Mouse (Mus musculus) lung, embryonic 14.5 days (tissue): ENCODE results near the gene Ppp1r12b. TPM values are rescaled to one million over a fixed set of nuclear protein-coding genes. Genes with fewer than 3 reads are reported as not detected.

ENCODE experiments used
- ATAC-seq: fragments of 200-750 bp; cut with Nextera tagmentation; 2 replicates; pipeline ENCODE4 v1.8.0; 2017; ENCODE audit warnings: mild to moderate bottlenecking, moderate TSS enrichment, moderate library complexity; ENCODE audit not compliant: insufficient read depth
- DNase-seq: peaks from one replicate; pipeline ENCODE4 v3.0.0-alpha.2; 2015
- H3K27ac ChIP-seq: fragments of 300-500 bp; sonication (generic); 2 replicates; pipeline ENCODE4 v1.5.1; 2014; ENCODE audit warnings: low read depth, mild to moderate bottlenecking, moderate library complexity
- H3K27me3 ChIP-seq: fragments of 300-500 bp; sonication (generic); 2 replicates; pipeline ENCODE4 v1.6.1; 2014; ENCODE audit warnings: low read length, control low read depth; ENCODE audit not compliant: insufficient read depth
- H3K36me3 ChIP-seq: fragments of 300-500 bp; sonication (generic); 2 replicates; pipeline ENCODE4 v1.6.1; 2014; ENCODE audit warnings: control low read depth; ENCODE audit not compliant: insufficient read depth
- H3K4me1 ChIP-seq: fragments of 300-500 bp; sonication (generic); 2 replicates; pipeline ENCODE4 v1.6.1; 2014; ENCODE audit warnings: antibody characterized with exemption, control low read depth; ENCODE audit not compliant: insufficient read depth
- H3K4me2 ChIP-seq: fragments of 300-500 bp; sonication (generic); 2 replicates; pipeline ENCODE4 v1.6.1; 2014; ENCODE audit warnings: mild to moderate bottlenecking
- H3K4me3 ChIP-seq: fragments of 300-500 bp; sonication (generic); 2 replicates; pipeline ENCODE4 v1.5.1; 2014; ENCODE audit warnings: low read depth, low read length
- H3K9ac ChIP-seq: fragments of 300-500 bp; sonication (generic); 2 replicates; pipeline ENCODE4 v1.6.1; 2014
- H3K9me3 ChIP-seq: fragments of 300-500 bp; sonication (generic); 2 replicates; pipeline ENCODE4 v1.6.1; 2016; ENCODE audit warnings: low read depth, low read length, control low read depth
- CTCF ChIP-seq: IDR thresholded peaks from 2 replicates; pipeline ENCODE4 v1.5.1; 2016; ENCODE audit warnings: antibody characterized with exemption, low read depth
- WGBS: fragments of 180-500 bp; shearing (Covaris S2); extraction: QIAGEN DNeasy Blood & Tissue Kit; methylation state at CpG from one replicate; pipeline ENCODE4 v1.1.7; 2014; 5-methylcytosine and 5-hydroxymethylcytosine counted together
- polyA plus RNA-seq: library from polyadenylated mRNA; unstranded; fragments of >200 nt; fragmentation: Nextera tagmentation; extraction: Ambion mirVana; gene quantifications from 2 replicates; pipeline ENCODE4 v1.2.1, GENCODE M21; 2014

The Ppp1r12b gene
- polyA plus RNA-seq, 1 experiment from 2014 or later = 11.5 TPM

- H3K9ac ChIP-seq = no peak overlapping the region
Measured at GRCm38 (mm10) chr1:134911892-134912291, 43.9 kb downstream of the Ppp1r12b start.

GRCm38 (mm10) chr1:134910037-134910436 lies 45.7 kb downstream of the Ppp1r12b start:
- Histone ChIP-seq H3K36me3 (no peaks in the 10 kb centered on the region), H3K9me3 (no peaks in the 10 kb centered on the region), H3K4me2 (no peak overlapping the region), H3K4me3 (no peak overlapping the region), H3K27ac (no peak overlapping the region), H3K9ac (no peak overlapping the region), H3K27me3 (no peaks in the 10 kb centered on the region), H3K4me1 (peaks cover 6% of the 10 kb centered on the region; the same call in 1 of the 2 replicates)
- TF ChIP-seq CTCF = no peak
- 45% methylated on average over 3 of the region's 3 CpGs for WGBS
- ATAC-seq = no peak
- DNase-seq = no peak

More at GRCm38 (mm10) chr1:134911892-134912291, 43.9 kb downstream of the Ppp1r12b start:
- H3K4me2 ChIP-seq = no peak overlapping the region
- DNase-seq (no peak), ATAC-seq (no peak)
- no peaks in the 10 kb centered on the region for H3K9me3 ChIP-seq
- no peak for TF ChIP-seq CTCF
- no peak overlapping the region for H3K4me3 ChIP-seq
- H3K27ac ChIP-seq = no peak overlapping the region
- 83% methylated on average over 4 of the region's 4 CpGs for WGBS
- H3K27me3 ChIP-seq = no peaks in the 10 kb centered on the region
- H3K36me3 ChIP-seq = no peaks in the 10 kb centered on the region
- peaks cover 6% of the 10 kb centered on the region; the same call in 1 of the 2 replicates for H3K4me1 ChIP-seq

- no peak for TF ChIP-seq CTCF
- no peak overlapping the region for H3K9ac ChIP-seq
- no peaks in the 10 kb centered on the region for H3K27me3 ChIP-seq
- 57% methylated on average over 9 of the region's 9 CpGs for WGBS
- no peaks in the 10 kb centered on the region for H3K36me3 ChIP-seq
- 0 out of 2 replicates have a peak overlapping the region, but pooled peaks have one; percentile 18 for H3K27ac ChIP-seq
- DNase-seq (no peak), ATAC-seq (no peak)
- no peaks in the 10 kb centered on the region for H3K9me3 ChIP-seq
- peaks cover 6% of the 10 kb centered on the region; the same call in 1 of the 2 replicates for H3K4me1 ChIP-seq
- H3K4me2 ChIP-seq = no peak overlapping the region
- H3K4me3 ChIP-seq = no peak overlapping the region
Measured at GRCm38 (mm10) chr1:134909442-134909841, 46.3 kb downstream of the Ppp1r12b start.

GRCm38 (mm10) chr1:134902051-134902619 lies 53.6 kb downstream of the Ppp1r12b start:
- no peaks in the 10 kb centered on the region for H3K9me3 ChIP-seq
- TF ChIP-seq CTCF = no peak
- WGBS = 46% methylated on average over 3 of the region's 3 CpGs
- no peak for ATAC-seq
- no peak overlapping the region for H3K27ac ChIP-seq
- no peak overlapping the region for H3K9ac ChIP-seq
- peak; percentile 17 for DNase-seq
- H3K27me3 ChIP-seq = no peaks in the 10 kb centered on the region
- no peaks in the 10 kb centered on the region for H3K36me3 ChIP-seq
- no peak overlapping the region for H3K4me2 ChIP-seq
- no peak overlapping the region for H3K4me3 ChIP-seq
- H3K4me1 ChIP-seq = no peaks in the 10 kb centered on the region

- H3K4me1 ChIP-seq = no peaks in the 10 kb centered on the region
- DNase-seq (no peak), ATAC-seq (no peak)
- no peak overlapping the region for H3K4me2 ChIP-seq
- no peaks in the 10 kb centered on the region for H3K9me3 ChIP-seq
- H3K9ac ChIP-seq = no peak overlapping the region
- no peak overlapping the region for H3K27ac ChIP-seq
- WGBS = 85% methylated on average over 6 of the region's 6 CpGs
- no peak for TF ChIP-seq CTCF
- peaks cover 11% of the 10 kb centered on the region; the same call in 1 of the 2 replicates for H3K36me3 ChIP-seq
- no peak overlapping the region for H3K4me3 ChIP-seq
- H3K27me3 ChIP-seq = no peaks in the 10 kb centered on the region
Measured at GRCm38 (mm10) chr1:134896008-134896407, 59.7 kb downstream of the Ppp1r12b start.

- no peak overlapping the region for H3K27ac ChIP-seq
- H3K27me3 ChIP-seq = no peaks in the 10 kb centered on the region
- no peak overlapping the region for H3K4me2 ChIP-seq
- no peak overlapping the region for H3K9ac ChIP-seq
- H3K4me1 ChIP-seq = no peaks in the 10 kb centered on the region
- no peaks in the 10 kb centered on the region for H3K9me3 ChIP-seq
- WGBS = 94% methylated on average over 3 of the region's 3 CpGs
- no peak for TF ChIP-seq CTCF
- DNase-seq = no peak
- peaks cover 15% of the 10 kb centered on the region; the same call in 1 of the 2 replicates for H3K36me3 ChIP-seq
- no peak overlapping the region for H3K4me3 ChIP-seq
- ATAC-seq = no peak
Measured at GRCm38 (mm10) chr1:134894803-134895202, 60.9 kb downstream of the Ppp1r12b start.

- no peaks in the 10 kb centered on the region for H3K9me3 ChIP-seq
- no peak for DNase-seq
- ATAC-seq = no peak
- H3K36me3 ChIP-seq = peaks cover 17% of the 10 kb centered on the region; the same call in 1 of the 2 replicates
- no peaks in the 10 kb centered on the region for H3K4me1 ChIP-seq
- no peak overlapping the region for H3K4me2 ChIP-seq
- H3K27ac ChIP-seq = no peak overlapping the region
- H3K27me3 ChIP-seq = no peaks in the 10 kb centered on the region
- no peak overlapping the region for H3K4me3 ChIP-seq
- no peak for TF ChIP-seq CTCF
- 71% methylated on average over 5 of the region's 5 CpGs for WGBS
- no peak overlapping the region for H3K9ac ChIP-seq
Measured at GRCm38 (mm10) chr1:134891916-134892315, 63.8 kb downstream of the Ppp1r12b start.
